Mouse (Mus musculus): ENCODE measurements at regions not wholly inside any gene's neighbourhood (a gene's known extent, or its start where the extent isn't known, plus 50 kb on each side); places are given as distances from the start of the nearest gene placed in this dataset.

DNA sequence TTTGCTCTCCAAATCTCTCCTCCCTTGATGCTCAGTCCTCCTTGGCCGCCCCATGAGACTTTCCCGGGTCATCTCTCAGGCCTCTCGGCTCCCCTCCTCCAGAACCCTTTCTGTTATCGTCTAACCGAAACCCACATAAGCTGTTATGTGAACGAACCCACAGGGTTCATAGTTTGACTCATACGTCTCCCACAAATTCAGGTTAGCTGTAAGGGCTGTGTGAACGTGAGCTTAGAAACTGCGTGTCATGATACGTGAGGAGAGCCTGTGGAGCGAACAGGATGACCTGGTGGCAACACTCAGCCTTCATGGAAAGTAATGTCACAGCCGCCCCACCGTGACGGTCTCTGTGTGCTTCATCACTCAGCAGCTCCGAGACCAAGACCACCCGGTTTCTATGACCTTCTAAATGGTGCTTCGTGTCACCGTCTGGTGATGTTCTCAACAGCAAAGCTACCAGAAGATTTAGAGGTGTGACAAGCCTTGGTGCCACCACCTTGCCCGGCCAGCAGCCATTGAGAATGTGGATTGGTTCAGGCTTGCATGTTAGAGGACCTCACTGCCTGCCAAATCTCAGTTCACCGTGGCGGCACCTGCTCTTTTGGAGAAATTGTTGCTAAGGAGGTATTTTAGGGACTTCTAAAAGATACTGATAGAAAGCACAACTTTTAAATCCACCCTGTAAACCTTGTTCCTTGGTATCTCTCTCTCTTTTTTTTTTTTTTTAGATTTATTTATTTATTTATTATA is 107.4 kb downstream of the Ets2 start:
- DNase-seq: no peak

GRCm38 (mm10) chr16:95806510-95806909 is 104.6 kb downstream of the Ets2 start:
- DNase-seq: no peak

GRCm38 (mm10) chr16:95804199-95804598 is 102.3 kb downstream of the Ets2 start:
- no peak for DNase-seq

DNA sequence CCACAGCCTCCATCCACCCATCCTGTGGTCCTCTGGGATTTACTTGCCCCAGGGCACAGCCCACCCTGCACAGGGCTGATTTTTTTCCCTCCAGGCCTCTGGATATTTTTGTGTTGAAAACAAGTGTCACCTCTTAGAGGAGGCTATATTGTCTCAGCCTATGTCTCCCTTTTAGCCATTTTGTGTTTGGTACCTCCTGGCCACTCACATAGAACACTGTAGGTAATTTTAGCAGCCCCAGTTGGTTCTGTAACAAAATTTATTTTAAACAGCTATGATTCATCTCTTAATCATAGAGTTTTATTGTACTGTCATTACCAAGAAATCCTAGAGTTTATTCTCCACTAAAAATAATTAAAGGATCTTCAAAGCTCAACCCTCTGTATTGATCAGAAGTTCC is 100.8 kb downstream of the Ets2 start:
- DNase-seq: peak in 1 of 2 experiments; percentile 33

DNA sequence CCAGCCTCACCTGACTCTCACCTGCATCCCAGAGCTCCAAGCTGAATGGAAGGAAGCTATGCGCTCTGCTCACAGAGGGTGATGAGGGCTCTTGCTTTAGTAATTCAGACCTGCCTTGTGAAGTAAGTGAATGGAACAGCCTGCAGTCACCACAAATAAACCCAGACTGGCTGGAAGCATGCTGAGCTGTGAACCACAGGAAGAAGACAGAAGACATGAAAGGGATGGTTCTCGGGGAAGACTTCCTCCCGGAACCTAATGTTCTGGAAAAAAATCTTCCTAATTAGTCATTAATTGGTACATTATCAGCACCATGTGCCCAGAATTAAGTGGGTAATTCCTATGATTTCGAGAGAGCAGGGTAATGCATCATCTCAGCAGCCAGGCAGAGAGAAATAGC is 100.3 kb downstream of the Ets2 start:
- peak in 1 of 2 experiments; percentile 53 for DNase-seq

GRCm38 (mm10) chr16:95800911-95801442 is 99.1 kb downstream of the Ets2 start:
- peak; percentile 86 to 88 for DNase-seq

- DNase-seq: no peak
Measured at GRCm38 (mm10) chr16:95798582-95798981, 96.7 kb downstream of the Ets2 start.

GRCm38 (mm10) chr16:95798099-95798498 is 96.2 kb downstream of the Ets2 start:
- DNase-seq: no peak

- DNase-seq: no peak
Measured at GRCm38 (mm10) chr16:95797141-95797540, 95.3 kb downstream of the Ets2 start.

GRCm38 (mm10) chr16:95794876-95795275 is 93.0 kb downstream of the Ets2 start:
- no peak for DNase-seq

GRCm38 (mm10) chr16:95794281-95794727 is 92.4 kb downstream of the Ets2 start:
- no peak for DNase-seq

DNA sequence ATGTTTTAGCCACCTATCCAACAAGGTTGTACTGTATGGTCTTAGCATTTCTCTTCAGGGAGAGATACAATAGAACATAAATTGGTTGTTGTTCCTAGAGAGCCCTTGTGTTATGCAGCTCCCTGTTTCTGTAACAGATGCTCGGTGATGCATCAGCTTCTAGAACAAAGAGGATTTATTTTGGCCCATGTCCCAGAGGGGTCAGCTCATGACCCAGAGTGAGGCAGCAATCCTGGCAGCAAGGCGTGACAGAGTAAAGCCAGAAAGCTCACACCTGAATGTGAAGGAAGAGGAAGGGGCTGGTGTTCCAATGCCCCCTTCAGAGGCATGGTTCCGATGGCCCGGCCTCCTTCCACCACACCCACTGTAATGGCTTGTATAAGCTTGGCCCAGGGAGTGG is 88.8 kb downstream of the Ets2 start:
- no peak for DNase-seq

DNA sequence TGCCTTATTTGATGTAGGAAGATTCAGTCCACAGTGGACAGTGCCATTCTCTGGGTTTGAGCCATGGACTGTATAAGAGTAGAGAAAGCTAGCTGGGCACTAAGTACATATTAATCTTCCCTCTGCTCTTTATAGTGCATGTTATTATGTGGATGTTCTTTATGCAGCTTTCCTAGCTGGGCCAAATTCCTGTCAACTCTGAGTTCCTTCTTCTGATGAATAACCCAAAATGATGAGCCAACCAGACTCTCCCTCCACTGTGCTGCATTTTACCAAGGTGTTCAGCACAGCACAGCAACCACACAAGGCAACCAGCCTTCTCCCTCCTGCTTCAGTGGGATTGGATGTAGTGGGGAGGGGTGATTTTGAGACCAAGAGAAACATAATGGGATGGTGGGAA is 87.7 kb downstream of the Ets2 start:
- DNase-seq: no peak

DNA sequence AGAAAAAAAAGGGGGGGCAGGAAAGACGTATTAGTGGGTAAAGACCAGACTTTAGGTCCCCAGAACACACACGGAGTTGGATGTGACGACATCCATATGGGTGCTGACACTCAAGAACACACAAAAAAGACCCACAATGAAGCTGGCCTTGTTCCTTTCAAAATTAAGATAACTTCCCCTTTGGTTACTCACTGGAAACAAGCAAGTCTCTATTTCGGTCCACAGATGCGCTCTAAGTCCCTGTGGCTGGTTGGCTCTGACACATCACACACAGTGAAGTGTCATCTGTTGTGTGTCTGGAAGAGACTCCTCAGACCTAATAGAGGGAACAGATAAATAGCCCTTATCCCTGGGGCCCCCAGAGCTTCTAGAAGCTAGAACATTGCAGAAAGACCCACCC is 79.8 kb downstream of the Ets2 start:
- DNase-seq: no peak

DNA sequence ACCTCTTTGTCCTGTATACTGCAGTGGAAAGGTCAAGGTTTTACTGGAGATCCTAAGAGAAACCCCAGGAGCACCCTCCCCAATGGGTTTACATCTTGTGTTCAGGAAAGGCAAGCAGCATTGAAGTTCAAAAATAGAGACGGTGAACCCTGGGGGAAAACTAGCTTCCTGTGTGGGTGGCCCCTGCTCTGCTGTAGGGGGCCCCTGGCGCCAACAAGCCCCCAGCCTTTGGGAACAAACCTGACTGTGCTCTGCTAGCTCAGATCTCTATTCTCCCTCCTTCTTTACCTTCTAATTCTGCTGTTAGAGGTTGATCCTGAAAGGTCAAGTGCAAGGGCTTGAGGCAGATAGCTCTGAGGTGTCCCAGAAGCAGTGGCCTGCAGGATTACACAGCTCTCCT is 78.6 kb downstream of the Ets2 start:
- DNase-seq: no peak

- DNase-seq: no peak
Measured at GRCm38 (mm10) chr16:95778845-95779722, 77.2 kb downstream of the Ets2 start.

GRCm38 (mm10) chr16:95778173-95778572 is 76.3 kb downstream of the Ets2 start:
- no peak for DNase-seq

DNA sequence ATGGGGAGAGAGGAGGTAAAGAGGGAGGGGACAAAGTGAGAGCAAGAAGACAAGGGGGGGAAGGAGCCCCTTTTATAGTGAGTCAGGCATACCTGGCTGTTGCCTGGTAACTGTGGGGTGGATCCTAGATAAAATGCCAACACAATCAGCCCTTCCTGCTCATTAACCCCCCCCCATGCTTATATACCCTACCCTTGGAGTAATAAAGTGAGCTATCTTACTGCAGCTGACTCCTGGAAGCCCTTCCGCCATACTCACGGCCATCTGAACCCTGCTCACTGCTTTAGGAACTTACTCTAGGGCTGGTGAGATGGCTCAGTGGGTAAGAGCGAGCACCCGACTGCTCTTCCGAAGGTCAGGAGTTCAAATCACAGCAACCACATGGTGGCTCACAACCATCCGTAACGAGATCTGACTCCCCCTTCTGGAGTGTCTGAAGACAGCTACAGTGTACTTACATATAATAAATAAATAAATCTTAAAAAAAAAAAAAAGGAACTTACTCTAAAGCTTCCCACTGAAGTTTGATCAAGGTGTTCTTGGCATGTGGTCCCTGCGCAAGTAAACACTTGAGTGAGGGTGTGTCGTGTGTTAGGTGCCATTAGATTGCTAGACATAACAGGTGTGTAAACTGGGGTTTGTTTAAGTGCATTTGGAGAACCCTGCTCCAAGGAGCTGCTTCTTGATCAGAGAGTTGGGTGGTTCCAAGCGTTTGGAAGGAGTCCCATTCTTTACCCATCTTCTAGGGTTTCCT is 74.9 kb downstream of the Ets2 start:
- DNase-seq: no peak

GRCm38 (mm10) chr16:95776010-95776409 is 74.1 kb downstream of the Ets2 start:
- DNase-seq: no peak

GRCm38 (mm10) chr16:95775361-95775760 is 73.5 kb downstream of the Ets2 start:
- no peak for DNase-seq

GRCm38 (mm10) chr16:95773151-95773550 is 71.3 kb downstream of the Ets2 start:
- DNase-seq: peak in 1 of 2 experiments; percentile 53

All from cerebellum, postnatal 25 days (tissue).